Mouse (Mus musculus) hindbrain, embryonic 12.5 days (tissue): Measurements from ENCODE around the gene Fam78b. TPM values are rescaled to one million over a fixed set of nuclear protein-coding genes. Genes with fewer than 3 reads are reported as not detected.
A peak's percentile ranks its signal among the peaks of the same experiment; 100 is the strongest.

ENCODE experiments used
- ATAC-seq: fragments of 200-750 bp; cut with Nextera tagmentation; 2 replicates; pipeline ENCODE4 v1.8.0; 2017; ENCODE audit warnings: moderate TSS enrichment; ENCODE audit not compliant: low FRiP score
- H3K27ac ChIP-seq: fragments of 300-500 bp; sonication (generic); 2 replicates; pipeline ENCODE4 v1.5.1; 2016; ENCODE audit warnings: mild to moderate bottlenecking
- H3K27me3 ChIP-seq: fragments of 300-500 bp; sonication (generic); 2 replicates; pipeline ENCODE4 v1.6.1; 2016; ENCODE audit warnings: mild to moderate bottlenecking
- H3K36me3 ChIP-seq: fragments of 300-500 bp; sonication (generic); 2 replicates; pipeline ENCODE4 v1.6.1; 2016; ENCODE audit warnings: mild to moderate bottlenecking
- H3K4me1 ChIP-seq: fragments of 300-500 bp; sonication (generic); 2 replicates; pipeline ENCODE4 v1.6.1; 2016
- H3K4me2 ChIP-seq: fragments of 300-500 bp; sonication (generic); replicated peaks from 2 replicates; pipeline ENCODE4 v1.6.1; 2016; ENCODE audit warnings: mild to moderate bottlenecking
- H3K4me3 ChIP-seq: fragments of 300-500 bp; sonication (generic); 2 replicates; pipeline ENCODE4 v1.5.1; 2016; ENCODE audit warnings: mild to moderate bottlenecking
- H3K9ac ChIP-seq: fragments of 300-500 bp; sonication (generic); 2 replicates; pipeline ENCODE4 v1.6.1; 2016; ENCODE audit warnings: mild to moderate bottlenecking, moderate library complexity
- H3K9me3 ChIP-seq: fragments of 300-500 bp; sonication (generic); replicated peaks from 2 replicates; pipeline ENCODE4 v1.6.1; 2016; ENCODE audit warnings: mild to moderate bottlenecking
- WGBS: fragments of 180-500 bp; shearing (Covaris S2); methylation state at CpG from one replicate; pipeline ENCODE4 v1.1.7; 2016; 5-methylcytosine and 5-hydroxymethylcytosine counted together
- polyA plus RNA-seq: library from polyadenylated mRNA; unstranded; fragments of >200 nt; fragmentation: Nextera tagmentation; extraction: Ambion mirVana; gene quantifications from 2 replicates; pipeline ENCODE4 v1.2.1, GENCODE M21; 2016

Gene Fam78b
- polyA plus RNA-seq, 1 experiment from 2014 or later = 11.6 TPM

- Histone ChIP-seq H3K36me3 (no peaks in the 10 kb centered on the region), H3K9me3 (no peaks in the 10 kb centered on the region), H3K27ac (no peak overlapping the region), H3K27me3 (no peaks in the 10 kb centered on the region), H3K9ac (no peak overlapping the region), H3K4me2 (no peak overlapping the region), H3K4me1 (peaks cover 32% of the 10 kb centered on the region), H3K4me3 (no peak overlapping the region)
- WGBS = 85% methylated on average over 6 of the region's 6 CpGs
- ATAC-seq = no peak
These were observed 41.3 kb downstream of the Fam78b start for GRCm38 (mm10) chr1:167042558-167042957.

GRCm38 (mm10) chr1:167046169-167046927, 45.1 kb downstream of the Fam78b start:
- Histone ChIP-seq H3K9ac (no peak overlapping the region), H3K36me3 (no peaks in the 10 kb centered on the region), H3K4me3 (no peak overlapping the region), H3K4me1 (peaks cover 17% of the 10 kb centered on the region), H3K27ac (no peak overlapping the region), H3K9me3 (no peaks in the 10 kb centered on the region), H3K27me3 (no peaks in the 10 kb centered on the region), H3K4me2 (no peak overlapping the region)
- 0 out of 2 replicates have a peak, but pooled peaks have one; percentile 23 for ATAC-seq
- 58% methylated on average over 10 of the region's 10 CpGs for WGBS

- Histone ChIP-seq H3K9me3 (no peaks in the 10 kb centered on the region), H3K4me2 (no peak overlapping the region), H3K36me3 (no peaks in the 10 kb centered on the region), H3K27ac (no peak overlapping the region), H3K27me3 (no peaks in the 10 kb centered on the region), H3K4me3 (no peak overlapping the region), H3K4me1 (peaks cover 15% of the 10 kb centered on the region), H3K9ac (no peak overlapping the region)
- no peak for ATAC-seq
- 89% methylated on average over 3 of the region's 3 CpGs for WGBS
These were observed 49.6 kb downstream of the Fam78b start for GRCm38 (mm10) chr1:167050859-167051258.

GRCm38 (mm10) chr1:167054029-167054428, 52.8 kb downstream of the Fam78b start:
- Histone ChIP-seq H3K36me3 (no peaks in the 10 kb centered on the region), H3K9ac (no peak overlapping the region), H3K4me1 (peaks cover 12% of the 10 kb centered on the region), H3K27me3 (no peaks in the 10 kb centered on the region), H3K9me3 (no peaks in the 10 kb centered on the region), H3K4me3 (no peak overlapping the region), H3K27ac (no peak overlapping the region), H3K4me2 (no peak overlapping the region)
- 84% methylated on average over 7 of the region's 7 CpGs for WGBS
- ATAC-seq = no peak

GRCm38 (mm10) chr1:167057543-167057942, 56.3 kb downstream of the Fam78b start:
- Histone ChIP-seq H3K4me1 (peaks cover 21% of the 10 kb centered on the region), H3K4me3 (no peak overlapping the region), H3K4me2 (no peak overlapping the region), H3K9ac (no peak overlapping the region), H3K27me3 (no peaks in the 10 kb centered on the region), H3K27ac (no peak overlapping the region), H3K9me3 (no peaks in the 10 kb centered on the region), H3K36me3 (no peaks in the 10 kb centered on the region)
- no peak for ATAC-seq
- 53% methylated on average over 5 of the region's 5 CpGs for WGBS

- peak; percentile 27; the same call in 1 of the 2 replicates for ATAC-seq
- H3K9me3 ChIP-seq = no peaks in the 10 kb centered on the region
- H3K9ac ChIP-seq = no peak overlapping the region
- H3K4me1 ChIP-seq = peaks cover 21% of the 10 kb centered on the region
- H3K4me3 ChIP-seq = no peak overlapping the region
- no peaks in the 10 kb centered on the region for H3K36me3 ChIP-seq
- no peaks in the 10 kb centered on the region for H3K27me3 ChIP-seq
- WGBS = 58% methylated on average over 9 of the region's 9 CpGs
- no peak overlapping the region for H3K27ac ChIP-seq
- H3K4me2 ChIP-seq = no peak overlapping the region
These were observed 58.5 kb downstream of the Fam78b start for GRCm38 (mm10) chr1:167059550-167060285.

GRCm38 (mm10) chr1:167063971-167064370, 62.8 kb downstream of the Fam78b start:
- Histone ChIP-seq H3K27me3 (no peaks in the 10 kb centered on the region), H3K4me1 (peaks cover 34% of the 10 kb centered on the region), H3K4me2 (no peak overlapping the region), H3K9me3 (no peaks in the 10 kb centered on the region), H3K27ac (no peak overlapping the region), H3K4me3 (no peak overlapping the region), H3K36me3 (no peaks in the 10 kb centered on the region), H3K9ac (no peak overlapping the region)
- ATAC-seq = no peak
- 84% methylated on average over 4 of the region's 4 CpGs for WGBS

GRCm38 (mm10) chr1:167065541-167065940, 64.3 kb downstream of the Fam78b start:
- H3K4me3 ChIP-seq = no peak overlapping the region
- H3K27ac ChIP-seq = no peak overlapping the region
- ATAC-seq = no peak
- peaks cover 30% of the 10 kb centered on the region for H3K4me1 ChIP-seq
- H3K4me2 ChIP-seq = no peak overlapping the region
- H3K9ac ChIP-seq = no peak overlapping the region
- no peaks in the 10 kb centered on the region for H3K27me3 ChIP-seq
- no peaks in the 10 kb centered on the region for H3K36me3 ChIP-seq
- H3K9me3 ChIP-seq = no peaks in the 10 kb centered on the region
- WGBS = 15% methylated on average over 4 of the region's 4 CpGs

- Histone ChIP-seq H3K27ac (no peak overlapping the region; the same call in 1 of the 2 replicates), H3K4me3 (no peak overlapping the region), H3K9me3 (no peaks in the 10 kb centered on the region), H3K4me2 (no peak overlapping the region), H3K9ac (no peak overlapping the region), H3K27me3 (no peaks in the 10 kb centered on the region), H3K4me1 (peaks cover 30% of the 10 kb centered on the region), H3K36me3 (no peaks in the 10 kb centered on the region)
- no peak for ATAC-seq
- WGBS = 46% methylated on average over 10 of the region's 10 CpGs
These were observed 64.8 kb downstream of the Fam78b start for GRCm38 (mm10) chr1:167065986-167066385.

GRCm38 (mm10) chr1:167066933-167067341, 65.7 kb downstream of the Fam78b start:
- no peaks in the 10 kb centered on the region for H3K27me3 ChIP-seq
- H3K4me3 ChIP-seq = no peak overlapping the region
- no peak overlapping the region for H3K9ac ChIP-seq
- ATAC-seq = peak; percentile 53; the same call in 1 of the 2 replicates
- H3K4me2 ChIP-seq = no peak overlapping the region
- no peaks in the 10 kb centered on the region for H3K9me3 ChIP-seq
- peak overlapping the region; percentile 64 for H3K27ac ChIP-seq
- no peaks in the 10 kb centered on the region for H3K36me3 ChIP-seq
- 63% methylated on average over 9 of the region's 9 CpGs for WGBS
- H3K4me1 ChIP-seq = peaks cover 30% of the 10 kb centered on the region

- Histone ChIP-seq H3K27me3 (no peaks in the 10 kb centered on the region), H3K4me1 (peaks cover 30% of the 10 kb centered on the region), H3K9me3 (no peaks in the 10 kb centered on the region), H3K36me3 (no peaks in the 10 kb centered on the region), H3K9ac (no peak overlapping the region), H3K27ac (no peak overlapping the region), H3K4me3 (no peak overlapping the region), H3K4me2 (no peak overlapping the region)
- 55% methylated on average over 9 of the region's 9 CpGs for WGBS
- ATAC-seq = no peak
These were observed 68.5 kb downstream of the Fam78b start for GRCm38 (mm10) chr1:167069741-167070140.

GRCm38 (mm10) chr1:167070306-167070705, 69.1 kb downstream of the Fam78b start:
- Histone ChIP-seq H3K9me3 (no peaks in the 10 kb centered on the region), H3K36me3 (no peaks in the 10 kb centered on the region), H3K4me2 (no peak overlapping the region), H3K9ac (no peak overlapping the region), H3K4me3 (no peak overlapping the region), H3K4me1 (peaks cover 25% of the 10 kb centered on the region), H3K27me3 (no peaks in the 10 kb centered on the region), H3K27ac (no peak overlapping the region)
- 83% methylated on average over 6 of the region's 6 CpGs for WGBS
- ATAC-seq = no peak
